Mouse (Mus musculus) midbrain, postnatal 0 days (tissue): ENCODE measurements around the gene Ostm1. TPM values are rescaled to one million over a fixed set of nuclear protein-coding genes. Genes with fewer than 3 reads are reported as not detected.

Source experiments
- ATAC-seq: fragments of 200-750 bp; cut with Nextera tagmentation; 2 replicates; pipeline ENCODE4 v1.8.0; 2017; ENCODE audit warnings: moderate number of reproducible peaks, mild to moderate bottlenecking, moderate TSS enrichment, moderate library complexity; ENCODE audit not compliant: low FRiP score
- DNase-seq: peaks from one replicate; pipeline ENCODE4 v3.0.0-alpha.2; 2015; ENCODE audit warnings: low spot score
- H3K27ac ChIP-seq: fragments of 300-500 bp; sonication (generic); 2 replicates; pipeline ENCODE4 v1.5.1; 2014; ENCODE audit warnings: low read depth, mild to moderate bottlenecking, low read length, mixed read lengths
- H3K27me3 ChIP-seq: fragments of 300-500 bp; sonication (generic); 2 replicates; pipeline ENCODE4 v1.6.1; 2014; ENCODE audit warnings: low read length, control low read depth, mixed read lengths; ENCODE audit not compliant: insufficient read depth
- H3K36me3 ChIP-seq: fragments of 300-500 bp; sonication (generic); 2 replicates; pipeline ENCODE4 v1.6.1; 2014; ENCODE audit warnings: low read length, control low read depth, mixed read lengths; ENCODE audit not compliant: insufficient read depth
- H3K4me1 ChIP-seq: fragments of 300-500 bp; sonication (generic); 2 replicates; pipeline ENCODE4 v1.6.1; 2014; ENCODE audit warnings: mild to moderate bottlenecking, control low read depth, antibody characterized with exemption, low read length, mixed read lengths; ENCODE audit not compliant: insufficient read depth
- H3K4me2 ChIP-seq: fragments of 300-500 bp; sonication (generic); 2 replicates; pipeline ENCODE4 v1.6.1; 2014; ENCODE audit warnings: low read depth, mild to moderate bottlenecking, low read length, mixed read lengths; ENCODE audit not compliant: poor library complexity, severe bottlenecking
- H3K4me3 ChIP-seq: fragments of 300-500 bp; sonication (generic); 2 replicates; pipeline ENCODE4 v1.5.1; 2014; ENCODE audit warnings: low read depth, mild to moderate bottlenecking, low read length, moderate library complexity
- H3K9ac ChIP-seq: fragments of 300-500 bp; sonication (generic); replicated peaks from 2 replicates; pipeline ENCODE4 v1.6.1; 2014; ENCODE audit warnings: mild to moderate bottlenecking, low read length, moderate library complexity, mixed read lengths; ENCODE audit not compliant: poor library complexity, severe bottlenecking
- H3K9me3 ChIP-seq: fragments of 300-500 bp; sonication (generic); 2 replicates; pipeline ENCODE4 v1.6.1; 2016; ENCODE audit warnings: low read length, control low read depth
- CTCF ChIP-seq: IDR thresholded peaks from 2 replicates; pipeline ENCODE4 v1.5.1; 2016; ENCODE audit warnings: antibody characterized with exemption, mild to moderate bottlenecking
- WGBS: fragments of 180-500 bp; shearing (Covaris S2); extraction: QIAGEN DNeasy Blood & Tissue Kit; methylation state at CpG from one replicate; pipeline ENCODE4 v1.1.7; 2014; 5-methylcytosine and 5-hydroxymethylcytosine counted together
- polyA plus RNA-seq: library from polyadenylated mRNA; unstranded; fragments of >200 nt; fragmentation: Nextera tagmentation; extraction: Ambion mirVana; gene quantifications from 2 replicates; pipeline ENCODE4 v1.2.1, GENCODE M21; 2015
- total RNA-seq: library from RNA; depleted of rRNA; stranded (reverse); fragments of >200 nt; gene quantifications from 2 replicates; pipeline ENCODE4 v1.2.3, GENCODE M21; 2014

Gene Ostm1
- total and polyA plus RNA-seq, 2 experiments from 2014 or later: 40.0 to 46.6 TPM

DNA sequence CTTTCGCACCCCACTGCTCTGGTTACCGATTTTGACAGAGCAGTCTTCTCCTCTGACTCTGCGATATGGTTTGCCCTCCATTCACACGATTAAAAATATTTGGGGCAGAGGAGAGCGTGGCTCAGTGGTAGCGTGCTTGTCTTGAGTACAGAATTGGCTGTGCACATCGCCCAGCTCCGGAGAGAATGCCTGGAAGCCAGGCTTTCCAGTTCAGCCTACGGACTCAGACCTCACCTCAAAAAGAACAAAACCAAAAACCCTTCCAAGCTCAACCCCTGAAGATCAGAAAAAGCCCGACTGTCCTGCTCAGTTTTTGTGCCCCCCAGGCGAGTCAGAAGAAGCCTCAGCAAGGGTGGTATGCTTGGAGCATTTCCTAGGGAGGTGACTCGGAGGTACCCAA, 29.5 kb downstream of the Ostm1 start:
- Histone ChIP-seq H3K27ac (no peak overlapping the region), H3K4me2 (no peak overlapping the region), H3K9ac (no peak overlapping the region), H3K36me3 (no peaks in the 10 kb centered on the region), H3K27me3 (peaks cover 10% of the 10 kb centered on the region), H3K4me1 (peaks cover 4% of the 10 kb centered on the region; the same call in 1 of the 2 replicates), H3K9me3 (no peaks in the 10 kb centered on the region), H3K4me3 (no peak overlapping the region)
- DNase-seq: no peak
- no peak for TF ChIP-seq CTCF
- ATAC-seq: no peak
- 14% methylated on average over 12 of the region's 12 CpGs for WGBS

DNA sequence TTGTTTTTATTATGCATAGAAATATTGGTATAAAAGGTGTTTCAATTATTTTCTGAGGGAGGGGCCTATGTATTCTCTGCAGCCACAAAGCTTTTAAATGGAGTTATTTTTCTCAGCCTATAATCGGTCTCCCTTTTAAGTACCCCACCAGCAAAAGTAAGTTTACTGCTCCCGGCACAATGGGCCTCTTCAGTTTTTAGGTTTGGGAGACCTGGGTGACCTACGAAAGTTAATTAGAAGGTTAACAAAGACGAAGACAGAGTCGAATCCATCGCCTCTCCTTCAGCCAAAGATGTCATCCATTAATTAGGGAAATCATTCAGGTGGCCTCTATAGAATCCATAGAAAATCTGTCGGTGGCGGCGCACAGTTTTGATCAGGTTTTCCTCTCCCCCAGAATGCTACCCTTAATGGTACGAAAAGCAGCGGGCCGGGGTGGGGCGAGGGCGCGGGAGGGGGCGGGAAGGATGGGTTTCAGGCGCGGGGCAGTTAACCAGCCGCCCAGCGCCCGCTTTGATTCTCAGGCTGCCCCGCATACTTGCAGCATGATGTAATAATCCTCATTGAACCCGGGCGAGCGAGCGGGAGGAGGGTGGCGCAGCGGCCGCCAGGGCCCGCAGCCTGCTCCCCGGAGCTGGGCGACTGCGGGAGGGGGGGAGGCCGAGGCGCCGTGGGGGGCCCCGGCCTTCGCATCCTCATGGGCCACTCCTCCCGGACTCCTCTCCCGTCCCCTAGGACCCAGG, 30.2 kb downstream of the Ostm1 start:
- 2% methylated on average over 36 of the region's 40 CpGs for whole genome bisulfite sequencing
- DNase-seq (no peak), ATAC-seq (peak; percentile 58)
- Histone ChIP-seq H3K9me3 (no peaks in the 10 kb centered on the region), H3K9ac (peak overlapping the region; percentile 50; the same call in 1 of the 2 replicates), H3K36me3 (no peaks in the 10 kb centered on the region), H3K4me3 (peak overlapping the region; percentile 35), H3K27ac (no peak overlapping the region), H3K4me2 (peak overlapping the region; percentile 71), H3K4me1 (peaks cover 4% of the 10 kb centered on the region; the same call in 1 of the 2 replicates), H3K27me3 (peaks cover 10% of the 10 kb centered on the region)
- no peak for TF ChIP-seq CTCF

DNA sequence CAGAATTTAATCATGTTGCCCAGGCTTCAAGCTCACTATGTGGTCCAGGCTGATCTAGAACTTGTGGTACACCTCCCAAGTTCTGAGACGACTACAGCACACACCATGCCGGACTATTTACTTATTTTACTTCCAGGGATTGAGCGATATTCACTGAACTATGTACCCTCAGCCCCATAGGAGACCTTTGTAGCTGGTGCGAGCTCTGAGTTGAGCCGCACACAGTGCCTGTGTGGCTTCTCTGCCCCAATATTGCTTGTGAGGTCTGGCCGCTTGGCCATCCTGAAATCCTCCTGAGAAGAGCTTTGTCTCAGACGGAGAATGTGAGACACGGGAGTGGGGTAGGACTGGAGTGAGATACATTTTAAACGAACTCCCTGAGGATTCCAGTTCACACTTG, 31.1 kb downstream of the Ostm1 start:
- ATAC-seq (no peak), DNase-seq (no peak)
- Histone ChIP-seq H3K27me3 (peaks cover 14% of the 10 kb centered on the region), H3K27ac (no peak overlapping the region), H3K4me1 (peaks cover 4% of the 10 kb centered on the region; the same call in 1 of the 2 replicates), H3K9me3 (no peaks in the 10 kb centered on the region), H3K4me2 (no peak overlapping the region), H3K9ac (no peak overlapping the region), H3K4me3 (no peak overlapping the region), H3K36me3 (no peaks in the 10 kb centered on the region)
- no peak for TF ChIP-seq CTCF
- WGBS: 23% methylated on average over 9 of the region's 9 CpGs

DNA sequence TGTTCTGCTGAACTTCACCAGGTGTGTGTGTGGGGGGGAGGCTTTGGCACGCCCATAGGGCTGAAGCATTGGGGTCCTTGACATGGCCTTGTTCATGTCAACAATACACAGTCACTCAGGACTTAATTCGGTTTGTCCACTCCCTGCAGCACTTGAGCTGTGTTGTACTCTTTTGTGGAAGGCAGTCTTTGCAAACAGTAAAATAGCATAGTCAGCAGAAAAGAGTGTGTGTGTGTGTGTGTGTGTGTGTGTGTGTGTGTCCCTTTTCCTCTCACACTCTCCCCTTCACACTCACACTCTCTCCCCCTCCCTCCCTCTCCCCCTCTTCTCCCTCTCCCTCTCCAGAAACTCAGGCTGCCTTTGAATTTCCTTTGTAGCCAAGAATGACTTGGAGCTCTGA, 34.7 kb downstream of the Ostm1 start:
- Histone ChIP-seq H3K27me3 (peaks cover 14% of the 10 kb centered on the region), H3K4me1 (peaks cover 4% of the 10 kb centered on the region; the same call in 1 of the 2 replicates), H3K27ac (no peak overlapping the region), H3K4me2 (no peak overlapping the region), H3K36me3 (no peaks in the 10 kb centered on the region), H3K4me3 (no peak overlapping the region), H3K9me3 (no peaks in the 10 kb centered on the region), H3K9ac (no peak overlapping the region)
- DNase-seq: no peak
- no peak for TF ChIP-seq CTCF
- ATAC-seq: no peak
- WGBS: 28% methylated on average over 2 of the region's 2 CpGs

DNA sequence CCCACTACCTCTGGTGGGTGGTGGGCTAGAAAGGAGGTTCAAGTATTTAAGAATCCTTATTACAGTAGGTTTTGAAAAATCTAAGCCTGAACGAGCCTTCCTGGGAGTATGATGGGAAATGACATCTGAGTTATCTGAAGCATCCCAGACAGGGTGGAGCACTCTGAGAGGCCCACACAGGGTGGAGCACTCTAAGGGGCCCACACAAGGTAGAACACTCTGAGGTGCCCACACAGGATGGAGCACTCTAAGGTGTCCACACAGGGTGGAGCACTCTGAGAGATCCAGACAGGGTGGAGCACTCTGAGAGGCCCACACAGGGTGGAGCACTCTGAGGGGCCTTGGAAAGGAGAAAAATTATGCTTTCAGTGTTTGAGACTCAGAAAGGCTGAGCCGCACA, 42.3 kb downstream of the Ostm1 start:
- 94% methylated on average over 2 of the region's 2 CpGs for WGBS
- Histone ChIP-seq H3K4me1 (no peaks in the 10 kb centered on the region), H3K9me3 (no peaks in the 10 kb centered on the region), H3K9ac (no peak overlapping the region), H3K27ac (no peak overlapping the region), H3K4me3 (no peak overlapping the region), H3K27me3 (peaks cover 40% of the 10 kb centered on the region), H3K4me2 (no peak overlapping the region), H3K36me3 (no peaks in the 10 kb centered on the region)
- TF ChIP-seq CTCF: no peak
- ATAC-seq (no peak), DNase-seq (no peak)

DNA sequence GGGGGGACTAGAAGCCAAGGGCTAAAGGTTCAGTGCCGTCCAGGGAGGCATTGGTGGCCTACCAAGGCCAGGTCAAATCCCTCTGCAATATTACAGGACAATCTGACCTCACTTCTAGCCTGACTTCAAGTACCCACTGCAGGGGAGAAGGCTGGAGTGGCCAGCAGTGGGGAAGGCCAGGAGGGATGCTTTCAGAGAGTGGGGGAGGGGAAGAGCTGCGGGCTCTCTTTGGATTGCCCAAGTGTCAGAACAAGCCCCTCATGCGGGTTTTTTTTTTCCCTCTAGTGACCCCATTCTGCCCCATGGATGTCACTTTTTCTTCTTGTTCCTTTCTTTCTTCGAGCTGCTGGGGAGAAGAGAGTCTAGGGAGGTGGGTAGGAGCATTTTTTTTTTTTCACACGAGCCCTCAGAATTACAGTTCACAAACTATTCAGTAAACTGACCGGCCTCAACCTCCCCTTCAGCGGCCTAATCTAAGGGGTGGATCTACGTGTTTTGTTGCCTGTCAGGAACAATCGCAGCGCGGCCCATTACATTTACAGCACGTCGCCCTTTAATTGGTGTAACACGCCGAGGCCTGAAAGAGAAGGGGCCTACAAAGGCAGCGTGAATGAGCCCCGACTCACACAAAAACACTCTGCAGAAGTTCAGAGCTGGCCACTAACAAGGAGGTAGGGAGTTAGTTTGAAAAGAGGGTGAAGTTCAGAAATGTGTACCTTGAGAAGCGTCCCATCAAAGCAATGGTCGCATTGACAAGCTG, 47.2 kb downstream of the Ostm1 start:
- no peak overlapping the region for H3K4me2 ChIP-seq
- no peak overlapping the region for H3K4me3 ChIP-seq
- no peak overlapping the region for H3K27ac ChIP-seq
- H3K9me3 ChIP-seq: no peaks in the 10 kb centered on the region
- no peak for TF ChIP-seq CTCF
- WGBS: 8% methylated on average over 18 of the region's 19 CpGs
- DNase-seq (no peak), ATAC-seq (no peak)
- H3K4me1 ChIP-seq: 0 out of 2 replicates have a peak, but pooled peaks cover 3% of the 10 kb centered on the region
- H3K36me3 ChIP-seq: no peaks in the 10 kb centered on the region
- H3K9ac ChIP-seq: no peak overlapping the region
- peaks cover 58% of the 10 kb centered on the region for H3K27me3 ChIP-seq
